Mouse (Mus musculus) G1E (cell line): ENCODE measurements around the gene Mlh1. TPM values are rescaled to one million over a fixed set of nuclear protein-coding genes. Genes with fewer than 3 reads are reported as not detected.

Experiments
- ATAC-seq: 2 replicates; pipeline ENCODE4 v1.8.0; 2016; ENCODE audit warnings: mild to moderate bottlenecking; ENCODE audit not compliant: insufficient number of reproducible peaks, poor library complexity, low FRiP score, severe bottlenecking; ENCODE audit errors: extremely low read depth
- DNase-seq: peaks from one replicate; pipeline ENCODE4 v3.0.0; 2012; ENCODE audit warnings: low spot score
- H3K27me3 ChIP-seq: 2 replicates; pipeline ENCODE4 v1.6.1; 2012; ENCODE audit warnings: mild to moderate bottlenecking, low read length, inconsistent platforms; ENCODE audit not compliant: insufficient read depth
- H3K36me3 ChIP-seq: replicated peaks from 2 replicates; pipeline ENCODE3; 2012; ENCODE audit warnings: mild to moderate bottlenecking, inconsistent platforms
- H3K4me1 ChIP-seq: 2 replicates; pipeline ENCODE4 v1.6.1; 2012; ENCODE audit warnings: low read depth, low read length, inconsistent platforms, mixed read lengths; ENCODE audit not compliant: insufficient read depth
- H3K4me3 ChIP-seq: 2 replicates; pipeline ENCODE4 v1.5.1; 2012; ENCODE audit warnings: low read depth, mild to moderate bottlenecking, inconsistent platforms, low read length, moderate library complexity, mixed read lengths
- H3K9me3 ChIP-seq: replicated peaks from 2 replicates; pipeline ENCODE4 v1.6.1; 2012; ENCODE audit warnings: inconsistent platforms
- CTCF ChIP-seq: IDR thresholded peaks from 2 replicates; pipeline ENCODE4 v1.5.1; 2012; ENCODE audit warnings: low read depth, low read length, inconsistent platforms, mixed read lengths
- GATA1 ChIP-seq: IDR thresholded peaks from 2 replicates; pipeline ENCODE4 v1.6.1; 2012; ENCODE audit warnings: borderline replicate concordance, low read length, inconsistent platforms, mixed read lengths
- GATA2 ChIP-seq: IDR thresholded peaks from 2 replicates; pipeline ENCODE4 v1.6.1; 2012; ENCODE audit warnings: low read depth, low read length, inconsistent platforms, borderline replicate concordance
- POLR2AphosphoS5 ChIP-seq: IDR thresholded peaks from 2 replicates; pipeline ENCODE4 v1.6.1; 2012; ENCODE audit warnings: low read depth, low read length, inconsistent platforms; ENCODE audit not compliant: insufficient replicate concordance
- TAL1 ChIP-seq: conservative IDR thresholded peaks from 2 replicates; pipeline ENCODE4 v1.6.1; 2012; ENCODE audit warnings: low read depth, low read length, inconsistent platforms, mixed read lengths
- polyA plus RNA-seq: library from polyadenylated mRNA; stranded (reverse); fragments of >175 nt; gene quantifications from 2 replicates; pipeline ENCODE4 v1.2.3, GENCODE M21; 2012
- total RNA-seq, 2 experiments: library from RNA; stranded (forward) in 1 of 2; stranded (reverse) in 1 of 2; fragments of 200-1000 nt in 1 of 2; fragments of >200 nt in 1 of 2; fragmentation: Nextera tagmentation in 1 of 2; gene quantifications; 2 replicates each; pipeline ENCODE4 v1.2.3; 2014 to 2017

The Mlh1 gene
- total and polyA plus RNA-seq, 3 experiments, result 5.3 to 55.2 (median 32.3) TPM

GRCm38 (mm10) chr9:111260360-111260985, 11.1 kb downstream of the Mlh1 start:
- peaks cover 90% of the 10 kb centered on the region for H3K36me3 ChIP-seq
- no peaks in the 10 kb centered on the region for H3K27me3 ChIP-seq

GRCm38 (mm10) chr9:111252161-111252869, 19.3 kb downstream of the Mlh1 start:
- DNase-seq, result no peak
- ATAC-seq, result no peak
- TF ChIP-seq GATA1 (no peak), POLR2AphosphoS5 (no peak)
- Histone ChIP-seq H3K36me3 (peaks cover 77% of the 10 kb centered on the region), H3K9me3 (no peaks in the 10 kb centered on the region), H3K4me1 (no peaks in the 10 kb centered on the region), H3K27me3 (no peaks in the 10 kb centered on the region), H3K4me3 (no peak overlapping the region)

More at GRCm38 (mm10) chr9:111260360-111260985, 11.1 kb downstream of the Mlh1 start:
- TF ChIP-seq POLR2AphosphoS5, result no peak
- no peak for TF ChIP-seq GATA2
- TF ChIP-seq TAL1, result no peak
- TF ChIP-seq CTCF, result no peak
- TF ChIP-seq GATA1, result no peak
- DNase-seq (no peak), ATAC-seq (no peak)
- Histone ChIP-seq H3K4me1 (no peaks in the 10 kb centered on the region), H3K9me3 (no peaks in the 10 kb centered on the region), H3K4me3 (no peak overlapping the region)

- TF ChIP-seq GATA1, result no peak
- TF ChIP-seq TAL1, result no peak
- no peak for TF ChIP-seq POLR2AphosphoS5
- no peak for TF ChIP-seq GATA2
- no peak for TF ChIP-seq CTCF
- peaks cover 76% of the 10 kb centered on the region for H3K36me3 ChIP-seq
These were observed 23.8 kb downstream of the Mlh1 start for GRCm38 (mm10) chr9:111247682-111248246.

GRCm38 (mm10) chr9:111245546-111245945, 26.0 kb downstream of the Mlh1 start:
- H3K4me1 ChIP-seq, result no peaks in the 10 kb centered on the region
- ATAC-seq, result no peak
- H3K4me3 ChIP-seq, result no peak overlapping the region
- no peaks in the 10 kb centered on the region for H3K9me3 ChIP-seq
- no peak for TF ChIP-seq GATA1
- no peak for TF ChIP-seq TAL1
- TF ChIP-seq CTCF, result no peak
- TF ChIP-seq GATA2, result no peak
- no peak for TF ChIP-seq POLR2AphosphoS5
- H3K27me3 ChIP-seq, result no peaks in the 10 kb centered on the region
- peaks cover 78% of the 10 kb centered on the region for H3K36me3 ChIP-seq
- DNase-seq, result no peak

More at GRCm38 (mm10) chr9:111247682-111248246, 23.8 kb downstream of the Mlh1 start:
- H3K4me1 ChIP-seq, result no peaks in the 10 kb centered on the region
- no peaks in the 10 kb centered on the region for H3K27me3 ChIP-seq
- ATAC-seq (peak; percentile 40; the same call in 1 of the 2 replicates), DNase-seq (no peak)
- H3K9me3 ChIP-seq, result no peaks in the 10 kb centered on the region
- no peak overlapping the region for H3K4me3 ChIP-seq

GRCm38 (mm10) chr9:111243384-111243783, 28.2 kb downstream of the Mlh1 start:
- Histone ChIP-seq H3K27me3 (no peaks in the 10 kb centered on the region), H3K9me3 (no peaks in the 10 kb centered on the region), H3K36me3 (peaks cover 81% of the 10 kb centered on the region), H3K4me1 (no peaks in the 10 kb centered on the region), H3K4me3 (no peak overlapping the region)
- ATAC-seq (no peak), DNase-seq (no peak)
- TF ChIP-seq TAL1 (no peak), GATA2 (no peak), POLR2AphosphoS5 (no peak), CTCF (no peak), GATA1 (no peak)

- Histone ChIP-seq H3K4me3 (no peak overlapping the region), H3K36me3 (peaks cover 90% of the 10 kb centered on the region), H3K4me1 (no peaks in the 10 kb centered on the region), H3K9me3 (no peaks in the 10 kb centered on the region), H3K27me3 (no peaks in the 10 kb centered on the region)
- no peak for TF ChIP-seq CTCF
- no peak for TF ChIP-seq TAL1
- no peak for TF ChIP-seq GATA2
- TF ChIP-seq POLR2AphosphoS5, result no peak
- no peak for TF ChIP-seq GATA1
- DNase-seq (no peak), ATAC-seq (no peak)
These were observed 31.8 kb downstream of the Mlh1 start for GRCm38 (mm10) chr9:111239821-111240220.
